Mouse (Mus musculus): ENCODE measurements at regions not wholly inside any gene's neighbourhood (a gene's known extent, or its start where the extent isn't known, plus 50 kb on each side); places are given as distances from the start of the nearest gene placed in this dataset.

DNA sequence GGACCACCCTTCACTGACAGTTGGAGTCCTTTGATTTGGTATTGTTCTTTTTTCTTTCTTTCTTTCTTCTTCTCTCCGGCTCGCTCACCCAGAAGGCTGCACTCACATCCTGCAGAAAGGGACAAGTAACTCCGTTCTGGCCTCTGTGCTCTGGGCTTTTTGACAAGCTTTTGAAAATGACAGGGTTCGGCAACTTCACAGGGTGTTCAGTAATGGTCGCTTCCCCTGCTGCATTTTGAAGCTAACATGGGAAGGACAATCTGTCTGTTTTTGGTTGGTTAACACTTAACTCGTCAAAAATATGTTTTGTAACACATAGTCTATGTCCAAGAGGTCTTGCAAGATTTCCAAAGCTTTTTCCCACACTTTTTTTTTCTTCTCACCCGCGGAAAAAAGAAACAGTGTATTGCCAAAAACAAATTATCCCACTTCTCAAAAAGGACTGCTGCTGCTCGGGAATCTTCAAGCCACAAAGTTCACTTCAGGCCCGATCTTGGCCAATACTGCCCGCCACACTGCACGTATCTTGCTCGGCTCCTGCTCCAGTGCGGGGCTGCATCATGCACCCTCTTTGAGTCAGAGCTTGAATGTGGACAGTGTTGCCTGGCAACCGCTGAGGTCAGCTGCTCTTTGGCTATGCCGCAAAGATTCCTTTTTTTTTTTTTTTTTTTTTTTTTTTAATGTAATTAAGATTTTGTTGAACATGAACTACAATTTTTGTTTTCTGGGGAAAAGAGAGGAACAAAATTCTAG, 209.4 kb upstream of the Inhba start:
- peak in 1 of 2 experiments; percentile 38 for DNase-seq (ENCODE audit: extremely low spot score in 1 of 2, low spot score in 2 of 2)
- intact Hi-C loops (cut with DNase I), result no loop called here

DNA sequence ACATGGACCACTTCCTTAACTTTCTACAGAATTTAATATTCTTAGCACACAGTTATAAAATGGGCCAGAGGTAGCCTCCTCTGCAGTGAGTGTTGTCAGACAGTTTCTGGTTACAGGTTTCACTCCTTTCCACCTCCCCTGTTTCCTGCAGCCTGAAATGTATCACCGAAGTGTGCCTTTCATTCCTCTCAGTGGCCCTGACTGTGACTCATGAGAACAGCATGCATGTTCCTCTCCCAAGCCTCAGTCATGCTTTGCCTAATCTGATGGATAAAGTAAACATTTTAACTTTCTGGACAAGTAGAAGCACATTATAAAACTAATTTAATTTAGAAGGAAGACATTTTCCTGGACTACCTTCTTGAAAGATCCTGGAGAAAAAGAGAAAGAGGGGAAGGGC, 207.7 kb upstream of the Inhba start:
- DNase-seq (ENCODE audit: extremely low spot score in 1 of 2, low spot score in 2 of 2), result no peak
- intact Hi-C loops (cut with DNase I), result no loop called here

GRCm38 (mm10) chr13:15806925-15807324, 204.7 kb upstream of the Inhba start:
- DNase-seq (ENCODE audit: extremely low spot score in 1 of 2, low spot score in 2 of 2), result no peak
- intact Hi-C loops (cut with DNase I), result no loop called here

DNA sequence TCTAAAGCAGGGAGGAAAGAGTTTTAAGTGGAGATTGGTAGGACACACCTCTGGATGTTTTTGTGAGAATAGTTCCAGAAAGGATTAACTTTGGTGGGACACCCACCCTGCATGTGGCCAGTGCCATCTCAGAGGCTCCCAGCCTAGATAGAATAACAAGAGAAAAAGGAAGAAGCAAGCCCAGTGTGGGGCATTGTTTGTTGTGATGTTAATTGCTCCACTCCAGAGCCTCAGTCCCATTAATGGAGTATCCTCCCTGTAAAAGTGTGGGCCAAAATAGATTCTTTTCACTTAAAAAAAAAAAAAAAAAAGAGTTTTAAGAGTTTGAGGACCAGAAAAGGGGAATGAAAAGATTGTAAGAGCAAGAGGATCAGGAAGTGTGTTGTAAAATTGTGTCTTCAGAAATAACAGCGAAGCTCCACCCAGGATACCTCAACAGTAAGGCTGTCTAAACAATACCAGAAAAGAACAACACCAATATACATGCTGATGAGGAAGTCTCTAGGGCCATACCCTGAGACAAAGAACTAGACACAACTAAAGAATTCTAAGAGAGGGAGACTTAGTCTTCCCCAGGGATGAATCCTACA, 189.3 kb upstream of the Inhba start:
- no peak for DNase-seq (ENCODE audit: extremely low spot score in 1 of 2, low spot score in 2 of 2)
- intact Hi-C loops (cut with DNase I), result no loop called here

DNA sequence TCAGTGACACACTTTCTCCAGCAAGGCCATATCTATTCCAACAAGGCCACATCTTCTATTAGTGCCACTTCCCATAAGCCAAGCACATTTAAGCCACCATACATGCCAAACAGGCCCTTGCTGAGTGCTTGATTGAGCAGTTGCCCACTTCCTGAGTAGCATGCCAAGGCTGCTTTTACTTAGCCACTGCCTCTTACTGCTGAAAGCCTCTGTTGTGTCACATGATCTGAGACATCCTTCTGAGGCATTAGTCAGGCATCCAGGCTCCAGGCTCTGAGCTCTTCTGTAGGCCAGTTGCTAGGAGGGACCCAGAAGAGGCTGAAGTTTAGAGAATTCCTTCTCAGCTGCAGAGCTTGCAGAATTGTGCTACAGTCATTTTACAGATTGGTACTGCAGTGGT, 165.8 kb upstream of the Inhba start:
- DNase-seq (ENCODE audit: extremely low spot score in 1 of 2, low spot score in 2 of 2), result no peak
- intact Hi-C loops (cut with DNase I), result no loop called here

DNA sequence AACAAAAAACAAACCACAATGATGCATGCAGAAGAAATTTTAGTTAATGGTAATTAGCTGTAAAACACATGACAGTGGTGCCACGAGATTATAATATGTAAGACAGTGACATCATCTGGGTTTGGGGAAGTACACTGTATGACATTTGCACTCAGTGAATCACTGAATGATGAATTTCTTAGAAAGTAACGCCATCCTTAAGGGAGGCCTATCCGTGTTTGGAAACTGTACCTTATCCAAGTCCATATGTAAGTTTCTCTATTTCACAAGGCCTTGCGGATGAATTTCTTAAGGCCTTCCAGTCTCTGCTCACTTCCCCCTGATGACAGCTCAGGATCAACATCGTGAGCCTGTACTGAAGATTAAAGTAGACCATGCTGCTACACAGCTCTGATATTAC, 163.6 kb upstream of the Inhba start:
- DNase-seq (ENCODE audit: extremely low spot score in 1 of 2, low spot score in 2 of 2), result no peak
- intact Hi-C loops (cut with DNase I), result no loop called here

DNA sequence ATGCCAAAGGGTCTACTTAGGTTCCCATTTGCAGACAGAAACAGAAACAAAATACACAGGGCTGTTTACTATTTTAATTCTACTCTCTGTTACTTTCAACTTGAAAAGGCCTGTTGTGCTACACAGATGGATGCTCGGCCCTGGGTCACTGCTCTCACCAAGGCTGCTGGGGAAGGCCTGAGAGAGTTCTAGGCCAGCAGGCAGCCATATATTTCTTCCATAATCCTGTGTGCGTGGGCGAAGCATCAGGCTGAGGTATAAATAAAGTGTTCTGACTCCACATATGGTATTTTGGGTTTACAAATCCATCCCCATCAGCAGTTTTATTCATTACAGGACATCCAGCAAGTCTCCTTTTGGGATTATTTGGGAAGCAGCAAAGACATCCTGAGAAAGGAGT, 162.5 kb upstream of the Inhba start:
- DNase-seq (ENCODE audit: extremely low spot score in 1 of 2, low spot score in 2 of 2), result no peak
- intact Hi-C loops (cut with DNase I), result no loop called here

GRCm38 (mm10) chr13:15850358-15850757, 161.3 kb upstream of the Inhba start:
- DNase-seq (ENCODE audit: extremely low spot score in 1 of 2, low spot score in 2 of 2), result no peak
- intact Hi-C loops (cut with DNase I), result no loop called here

DNA sequence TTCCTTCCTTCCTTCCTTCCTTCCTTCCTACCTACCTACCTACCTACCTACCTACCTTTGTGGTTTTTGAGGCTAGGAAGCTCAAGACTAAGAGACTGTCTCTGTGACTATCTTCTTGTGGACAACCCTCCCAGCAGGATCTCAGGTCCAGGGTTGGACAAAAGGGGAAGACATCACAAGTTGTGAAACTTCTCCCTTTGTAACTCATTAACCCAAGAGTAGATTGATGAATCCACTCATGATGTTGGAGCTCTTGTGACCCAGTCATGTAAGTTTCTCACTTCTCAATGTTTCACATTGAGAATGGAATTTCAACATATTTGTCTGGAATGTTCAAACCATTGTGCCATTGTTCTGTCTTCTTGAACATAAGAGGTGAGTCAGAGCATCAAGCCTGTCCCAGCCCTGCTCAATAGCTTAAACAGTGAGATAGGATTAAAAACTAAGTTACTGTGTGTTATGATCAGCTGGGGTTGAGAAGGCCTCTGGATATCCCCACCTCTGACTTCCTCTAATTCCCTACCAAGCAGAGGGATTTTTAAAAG, 158.6 kb upstream of the Inhba start:
- intact Hi-C loops (cut with DNase I), result no loop called here

GRCm38 (mm10) chr13:15862941-15863340, 148.7 kb upstream of the Inhba start:
- intact Hi-C loops (cut with DNase I), result no loop called here
- no peak for DNase-seq (ENCODE audit: extremely low spot score in 1 of 2, low spot score in 2 of 2)

More for the DNA sequence above, 158.6 kb upstream of the Inhba start:
- no peak for DNase-seq (ENCODE audit: extremely low spot score in 1 of 2, low spot score in 2 of 2)

- intact Hi-C loops (cut with DNase I), result no loop called here
- no peak for DNase-seq (ENCODE audit: extremely low spot score in 1 of 2, low spot score in 2 of 2)
These were observed 148.3 kb upstream of the Inhba start for GRCm38 (mm10) chr13:15863344-15863743.

DNA sequence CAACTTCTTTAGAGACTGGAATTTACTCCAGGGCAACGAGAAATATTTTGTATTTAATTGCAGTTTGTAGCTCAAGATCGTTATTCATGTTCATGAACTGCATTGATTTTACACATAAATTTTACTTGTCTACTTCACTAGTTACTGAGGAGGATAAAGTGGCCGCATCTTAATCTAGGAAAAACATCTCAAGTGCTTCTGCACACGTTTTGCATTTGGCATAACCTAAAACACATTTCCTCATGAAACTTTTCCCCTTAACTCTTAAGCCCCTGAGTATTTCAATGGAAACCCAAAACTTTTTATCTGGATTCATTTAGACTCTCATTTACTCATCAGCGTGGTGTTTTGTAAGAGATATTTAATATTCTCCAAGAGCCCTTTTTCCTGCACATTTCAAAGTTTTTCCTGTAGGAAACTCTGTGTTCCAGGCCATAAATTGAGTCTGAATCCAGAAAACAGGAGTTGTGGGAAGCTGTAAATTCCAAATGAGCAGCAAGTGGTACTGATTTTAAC, 144.5 kb upstream of the Inhba start:
- intact Hi-C loops (cut with DNase I), result no loop called here

DNA sequence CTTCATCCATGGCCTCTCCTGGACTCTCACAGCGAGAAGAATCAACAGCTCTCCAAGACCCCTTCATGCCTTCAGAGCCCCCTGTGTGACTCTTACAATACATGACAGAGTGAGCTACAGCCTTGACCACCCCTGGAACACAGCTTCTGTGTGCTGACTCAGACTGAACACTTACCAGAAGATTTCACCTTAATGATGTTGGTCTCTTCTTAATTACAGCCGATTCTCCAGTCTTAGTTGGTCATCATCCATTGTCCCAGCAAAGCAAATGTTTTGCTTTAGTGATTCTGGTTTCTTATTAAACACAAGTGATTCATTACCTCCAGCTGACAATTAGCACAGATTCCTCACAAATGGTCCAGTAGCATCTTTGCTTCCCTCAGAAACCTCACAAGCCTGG, 134.0 kb upstream of the Inhba start:
- no peak for DNase-seq (ENCODE audit: extremely low spot score in 1 of 2, low spot score in 2 of 2)
- intact Hi-C loops (cut with DNase I), result no loop called here

More for the DNA sequence above, 144.5 kb upstream of the Inhba start:
- DNase-seq (ENCODE audit: extremely low spot score in 1 of 2, low spot score in 2 of 2), result no peak

GRCm38 (mm10) chr13:15879576-15879975, 132.1 kb upstream of the Inhba start:
- no peak for DNase-seq (ENCODE audit: extremely low spot score in 1 of 2, low spot score in 2 of 2)
- intact Hi-C loops (cut with DNase I), result no loop called here

DNA sequence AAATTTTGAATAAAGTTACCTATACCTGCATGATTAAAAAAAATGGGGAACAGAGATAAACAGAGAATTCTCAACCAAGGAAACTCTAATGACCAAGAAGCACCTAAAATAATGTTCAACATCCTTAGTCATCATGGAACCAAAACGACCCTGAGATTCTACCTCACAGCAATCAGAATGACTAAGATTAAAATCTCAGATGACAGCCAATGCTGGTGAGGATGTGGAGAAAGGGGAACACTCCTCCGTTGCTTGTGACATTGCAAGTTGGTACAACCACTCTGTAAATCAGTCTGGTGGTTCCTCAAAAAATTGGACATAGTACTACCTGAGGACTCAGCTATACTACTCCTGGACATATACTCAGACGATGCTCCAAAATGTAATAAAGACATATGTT, 120.9 kb upstream of the Inhba start:
- no peak for DNase-seq (ENCODE audit: extremely low spot score in 1 of 2, low spot score in 2 of 2)
- intact Hi-C loops (cut with DNase I), result no loop called here

DNA sequence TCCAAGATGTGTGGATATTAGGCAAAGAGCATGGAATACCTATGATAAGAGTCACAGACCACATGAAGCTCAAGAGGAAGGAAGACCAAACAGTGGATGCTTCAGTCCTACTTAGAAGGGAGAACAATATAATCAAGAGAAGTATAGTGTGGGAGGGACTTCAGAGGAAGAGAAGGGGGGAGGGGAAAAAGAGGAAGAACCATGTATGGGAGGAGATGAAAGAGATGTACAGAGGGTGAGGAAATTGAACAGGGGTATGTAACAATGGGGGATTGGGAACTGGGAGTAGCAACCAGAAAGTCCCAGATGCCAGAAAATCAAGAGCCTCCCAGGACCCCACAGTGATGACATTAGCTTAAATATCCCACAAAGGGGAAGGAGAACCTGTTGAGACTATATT, 120.2 kb upstream of the Inhba start:
- intact Hi-C loops (cut with DNase I), result no loop called here

DNA sequence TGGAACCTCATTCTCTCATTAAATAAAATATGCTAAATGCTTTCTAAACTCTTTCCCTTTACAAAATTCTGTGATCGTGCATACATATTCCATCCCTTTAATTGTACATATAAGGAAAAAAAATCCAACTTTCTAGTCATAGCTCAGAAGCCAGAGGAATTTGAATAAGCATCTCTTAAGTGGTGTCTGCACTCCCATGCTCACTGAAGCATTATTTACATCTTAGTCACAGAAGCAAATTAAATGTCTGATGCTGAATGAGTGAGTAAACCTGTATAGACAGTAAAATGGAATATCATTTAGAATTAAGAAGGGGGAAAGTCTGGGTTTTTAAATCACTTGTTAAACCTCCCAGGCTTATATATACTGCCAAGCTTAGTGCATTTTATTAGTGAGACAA, 113.5 kb upstream of the Inhba start:
- intact Hi-C loops (cut with DNase I), result no loop called here
- no peak for DNase-seq (ENCODE audit: extremely low spot score in 1 of 2, low spot score in 2 of 2)

More for the DNA sequence above, 120.2 kb upstream of the Inhba start:
- no peak for DNase-seq (ENCODE audit: extremely low spot score in 1 of 2, low spot score in 2 of 2)

- intact Hi-C loops (cut with DNase I), result no loop called here
- DNase-seq (ENCODE audit: extremely low spot score in 1 of 2, low spot score in 2 of 2), result no peak
These were observed 109.7 kb upstream of the Inhba start for GRCm38 (mm10) chr13:15901710-15902675.

DNA sequence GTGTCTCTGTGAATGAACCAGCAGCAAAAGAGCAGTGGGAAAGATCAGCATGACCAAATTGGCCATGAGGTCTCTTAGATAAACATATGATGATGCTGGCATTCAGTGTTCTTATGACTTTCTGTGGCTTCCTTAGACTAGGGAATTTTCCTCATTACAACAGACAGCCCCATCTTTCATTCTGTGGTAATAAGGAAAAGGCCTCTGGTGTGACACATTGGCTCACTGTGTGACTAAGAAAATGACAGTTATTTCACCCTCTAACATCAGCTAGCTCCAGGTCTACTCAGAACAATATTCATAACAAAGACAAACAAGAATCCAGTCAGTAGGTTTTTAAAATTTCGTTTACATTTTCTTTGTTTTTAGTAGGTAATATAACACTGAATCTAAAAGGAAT, 103.8 kb upstream of the Inhba start:
- intact Hi-C loops (cut with DNase I), result no loop called here
- no peak for DNase-seq (ENCODE audit: extremely low spot score in 1 of 2, low spot score in 2 of 2)
